Mouse (Mus musculus): Measurements from ENCODE around the gene Gm12185.
"Not testable (repeated sequence)": the region's sequence is repeated elsewhere in the genome, so short reads cannot be mapped to it uniquely, and the experiment has no call there.

The Gm12185 gene

GRCm38 (mm10) chr11:48913611-48914010 is 78.4 kb downstream of the Gm12185 start:
- no peak for DNase-seq

- no peak for DNase-seq
Observed at GRCm38 (mm10) chr11:48908459-48908858, 83.6 kb downstream of the Gm12185 start.

- DNase-seq, result no peak
Observed at GRCm38 (mm10) chr11:48902021-48902420, 90.0 kb downstream of the Gm12185 start, which contains the start of gene Gm5431. Gm5431 (minus strand) TSS chr11:48902214.

- DNase-seq, result not testable (repeated sequence)
Observed at GRCm38 (mm10) chr11:48901567-48901930, 90.5 kb downstream of the Gm12185 start.

GRCm38 (mm10) chr11:48900654-48901566 is 91.1 kb downstream of the Gm12185 start:
- DNase-seq, result not testable (repeated sequence)

GRCm38 (mm10) chr11:48898812-48899431 is 93.1 kb downstream of the Gm12185 start:
- no peak for DNase-seq

GRCm38 (mm10) chr11:48876680-48877079 is 115.3 kb downstream of the Gm12185 start:
- no peak for DNase-seq

- not testable (repeated sequence) for DNase-seq
Observed at GRCm38 (mm10) chr11:48875343-48875837, 116.6 kb downstream of the Gm12185 start.

GRCm38 (mm10) chr11:48874465-48874864 is 117.6 kb downstream of the Gm12185 start:
- DNase-seq, result peak; percentile 25 to 65

- no peak for DNase-seq
Observed at GRCm38 (mm10) chr11:48873591-48874290, 118.3 kb downstream of the Gm12185 start.

GRCm38 (mm10) chr11:48872695-48873300 is 119.2 kb downstream of the Gm12185 start:
- DNase-seq, result no peak

- DNase-seq, result peak; percentile 32 to 41
Observed at GRCm38 (mm10) chr11:48871817-48872541, 120.0 kb downstream of the Gm12185 start.

- DNase-seq, result peak; percentile 46 to 64
Observed at GRCm38 (mm10) chr11:48871201-48871772, 120.7 kb downstream of the Gm12185 start, which contains the start of gene Irgm1. Irgm1 (minus strand) TSS chr11:48871683.

GRCm38 (mm10) chr11:48870781-48871180 is 121.2 kb downstream of the Gm12185 start:
- no peak for DNase-seq

GRCm38 (mm10) chr11:48869380-48870110 is 122.5 kb downstream of the Gm12185 start:
- DNase-seq, result no peak

- DNase-seq, result no peak
Observed at GRCm38 (mm10) chr11:48866481-48866880, 125.5 kb downstream of the Gm12185 start.

GRCm38 (mm10) chr11:48863808-48864207 is 128.2 kb downstream of the Gm12185 start:
- DNase-seq, result no peak

- DNase-seq, result no peak
Observed at GRCm38 (mm10) chr11:48862784-48863319, 129.2 kb downstream of the Gm12185 start.

GRCm38 (mm10) chr11:48859014-48859413 is 133.0 kb downstream of the Gm12185 start:
- DNase-seq, result peak in 1 of 2 experiments; percentile 74

Data from cerebellum, postnatal 25 days (tissue).